Mouse (Mus musculus): ENCODE data around the gene Cyb5r3. TPM values are rescaled to one million over a fixed set of nuclear protein-coding genes. Genes with fewer than 3 reads are reported as not detected.

Gene Cyb5r3
- total and polyA plus RNA-seq, 2 experiments from 2014 or later: 117 to 166 TPM

DNA sequence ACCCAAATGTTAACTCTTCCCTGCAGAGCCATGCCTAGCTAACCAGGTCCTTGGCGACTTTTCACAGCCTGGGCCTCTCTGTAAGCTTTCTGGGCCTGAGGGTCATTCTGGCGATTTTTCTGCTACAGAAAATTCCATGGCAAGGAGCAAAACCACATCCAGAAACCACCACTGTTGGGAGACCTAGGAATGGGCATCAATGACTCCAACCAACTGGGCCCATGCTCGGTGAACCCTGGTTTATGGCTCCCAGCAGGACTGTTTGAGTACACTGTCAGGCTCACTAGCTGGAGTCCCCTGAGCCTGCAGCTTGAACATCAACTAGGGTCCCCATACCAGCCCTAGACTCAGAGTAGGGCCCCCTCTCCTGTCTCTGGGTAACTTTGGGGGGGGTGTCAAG lies 4.1 kb downstream of the Cyb5r3 start:
- H3K4me3 ChIP-seq (ENCODE audit: low read depth, low read length): no peak overlapping the region
- H3K9me3 ChIP-seq (replicated peaks; ENCODE audit: control insufficient read depth, low read length): no peaks in the 10 kb centered on the region
- H3K4me1 ChIP-seq (ENCODE audit: control insufficient read depth, insufficient read depth): peaks cover 36% of the 10 kb centered on the region
- TF ChIP-seq CTCF (IDR thresholded peaks at IDR 0.05; ENCODE audit: low read depth) (no peak), EP300 (IDR thresholded peaks at IDR 0.05; ENCODE audit: low read depth) (no peak)
- H3K36me3 ChIP-seq (replicated peaks; ENCODE audit: control insufficient read depth, insufficient read depth, low read length): no peaks in the 10 kb centered on the region
- no peak overlapping the region for H3K27ac ChIP-seq (ENCODE audit: low read depth)
- H3K9ac ChIP-seq (replicated peaks; ENCODE audit: low read depth, low read length): no peak overlapping the region
- WGBS: 87% methylated on average over 3 of the region's 3 CpGs
- DNase-seq (ENCODE audit: low spot score): no peak
- ATAC-seq (ENCODE audit: insufficient read depth, low read depth): no peak
- H3K27me3 ChIP-seq (ENCODE audit: control insufficient read depth, insufficient read depth, low read length): no peaks in the 10 kb centered on the region
- H3K4me2 ChIP-seq (ENCODE audit: low read depth, low read length): no peak overlapping the region

DNA sequence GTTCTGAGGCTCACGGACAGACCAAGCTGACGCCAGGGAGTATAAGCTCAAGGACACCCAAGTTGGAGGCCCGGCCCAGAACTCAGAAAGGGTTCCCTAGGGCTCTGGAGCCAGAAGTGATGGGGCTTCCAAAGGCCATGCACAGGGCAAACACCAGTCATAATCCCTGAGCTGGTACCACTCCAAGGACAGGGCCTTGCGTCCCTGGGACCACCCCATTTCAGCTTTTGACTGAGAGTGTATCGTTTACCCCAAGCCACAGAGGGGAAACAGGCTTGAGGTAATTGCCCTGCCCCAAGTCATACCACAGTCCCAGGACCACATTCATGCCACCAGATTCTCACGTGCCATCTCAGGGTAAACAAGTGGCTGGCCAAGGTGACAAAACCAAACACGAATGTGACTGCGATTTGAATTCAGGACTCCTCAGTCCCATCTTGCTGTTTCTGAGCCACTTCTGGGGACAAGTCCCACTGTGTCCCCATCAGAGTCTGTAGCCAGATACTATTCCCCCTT lies 4.8 kb downstream of the Cyb5r3 start:
- DNase-seq (ENCODE audit: low spot score) (no peak), ATAC-seq (ENCODE audit: insufficient read depth, low read depth) (no peak)
- no peak overlapping the region for H3K4me2 ChIP-seq (ENCODE audit: low read depth, low read length)
- 87% methylated on average over 8 of the region's 8 CpGs for WGBS
- H3K4me3 ChIP-seq (ENCODE audit: low read depth, low read length): no peak overlapping the region
- 0 out of 2 replicates have a peak, but pooled peaks cover 4% of the 10 kb centered on the region for H3K36me3 ChIP-seq (replicated peaks; ENCODE audit: control insufficient read depth, insufficient read depth, low read length)
- no peak overlapping the region for H3K9ac ChIP-seq (replicated peaks; ENCODE audit: low read depth, low read length)
- H3K4me1 ChIP-seq (ENCODE audit: control insufficient read depth, insufficient read depth): peaks cover 36% of the 10 kb centered on the region
- H3K27me3 ChIP-seq (ENCODE audit: control insufficient read depth, insufficient read depth, low read length): no peaks in the 10 kb centered on the region
- TF ChIP-seq EP300 (IDR thresholded peaks at IDR 0.05; ENCODE audit: low read depth) (no peak), CTCF (IDR thresholded peaks at IDR 0.05; ENCODE audit: low read depth) (no peak)
- H3K9me3 ChIP-seq (replicated peaks; ENCODE audit: control insufficient read depth, low read length): no peaks in the 10 kb centered on the region
- no peak overlapping the region for H3K27ac ChIP-seq (ENCODE audit: low read depth)

DNA sequence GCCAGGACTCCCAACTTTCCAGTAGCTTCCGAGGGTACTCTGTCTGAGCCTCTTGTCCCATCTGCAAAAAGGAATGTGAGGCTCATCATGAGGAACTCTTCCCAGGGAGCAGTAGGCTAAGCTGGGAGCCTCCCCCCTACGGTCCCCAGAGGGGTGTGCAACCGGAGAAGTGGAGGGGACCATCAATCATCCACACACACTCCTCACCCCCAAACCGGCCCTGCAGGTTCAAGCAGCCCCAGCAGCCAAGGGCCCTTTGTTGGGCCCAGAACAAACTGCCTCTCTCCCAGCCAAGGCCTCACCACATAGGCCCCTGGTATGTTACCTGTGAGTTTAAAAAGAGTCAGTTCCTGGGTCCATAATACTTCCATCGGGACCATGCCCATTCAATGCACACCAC lies 5.3 kb downstream of the Cyb5r3 start:
- no peak for TF ChIP-seq EP300 (IDR thresholded peaks at IDR 0.05; ENCODE audit: low read depth)
- TF ChIP-seq CTCF (IDR thresholded peaks at IDR 0.05; ENCODE audit: low read depth): no peak
- H3K36me3 ChIP-seq (replicated peaks; ENCODE audit: control insufficient read depth, insufficient read depth, low read length): peaks cover 5% of the 10 kb centered on the region; the same call in 1 of the 2 replicates
- no peak for DNase-seq (ENCODE audit: low spot score)
- peaks cover 36% of the 10 kb centered on the region for H3K4me1 ChIP-seq (ENCODE audit: control insufficient read depth, insufficient read depth)
- peak overlapping the region; percentile 44; the same call in 1 of the 2 replicates for H3K27ac ChIP-seq (ENCODE audit: low read depth)
- H3K9me3 ChIP-seq (replicated peaks; ENCODE audit: control insufficient read depth, low read length): no peaks in the 10 kb centered on the region
- H3K4me3 ChIP-seq (ENCODE audit: low read depth, low read length): no peak overlapping the region
- no peak overlapping the region for H3K4me2 ChIP-seq (ENCODE audit: low read depth, low read length)
- 76% methylated on average over 5 of the region's 5 CpGs for WGBS
- no peak overlapping the region for H3K9ac ChIP-seq (replicated peaks; ENCODE audit: low read depth, low read length)
- no peak for ATAC-seq (ENCODE audit: insufficient read depth, low read depth)
- H3K27me3 ChIP-seq (ENCODE audit: control insufficient read depth, insufficient read depth, low read length): no peaks in the 10 kb centered on the region

DNA sequence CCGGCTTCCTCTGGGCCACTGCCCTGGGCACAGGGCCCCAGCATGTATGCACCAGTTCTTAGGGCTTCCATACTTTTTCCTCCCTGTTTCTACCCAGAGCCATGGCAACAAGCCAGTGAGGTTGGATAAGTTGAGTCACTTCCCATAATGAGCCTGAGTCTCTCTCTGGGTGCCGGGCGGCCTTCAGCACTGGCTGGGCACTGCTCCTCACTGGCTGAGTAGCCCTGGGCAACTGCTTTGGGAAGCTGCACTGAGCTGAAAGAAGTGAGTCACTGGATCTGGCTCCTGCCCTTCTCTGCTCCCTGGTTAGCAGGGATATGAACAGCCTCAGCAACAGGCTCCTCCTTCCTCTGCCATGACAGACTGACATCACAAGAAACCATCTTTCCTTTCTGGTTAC lies 5.8 kb downstream of the Cyb5r3 start:
- ATAC-seq (ENCODE audit: insufficient read depth, low read depth) (no peak), DNase-seq (ENCODE audit: low spot score) (no peak)
- Histone ChIP-seq H3K27me3 (ENCODE audit: control insufficient read depth, insufficient read depth, low read length) (no peaks in the 10 kb centered on the region), H3K4me2 (ENCODE audit: low read depth, low read length) (no peak overlapping the region), H3K9me3 (replicated peaks; ENCODE audit: control insufficient read depth, low read length) (no peaks in the 10 kb centered on the region), H3K36me3 (replicated peaks; ENCODE audit: control insufficient read depth, insufficient read depth, low read length) (peaks cover 10% of the 10 kb centered on the region; the same call in 1 of the 2 replicates), H3K4me1 (ENCODE audit: control insufficient read depth, insufficient read depth) (peaks cover 36% of the 10 kb centered on the region), H3K4me3 (ENCODE audit: low read depth, low read length) (no peak overlapping the region), H3K9ac (replicated peaks; ENCODE audit: low read depth, low read length) (no peak overlapping the region), H3K27ac (ENCODE audit: low read depth) (peak overlapping the region; percentile 44; the same call in 1 of the 2 replicates)
- 64% methylated on average over 3 of the region's 3 CpGs for WGBS
- TF ChIP-seq EP300 (IDR thresholded peaks at IDR 0.05; ENCODE audit: low read depth) (no peak), CTCF (IDR thresholded peaks at IDR 0.05; ENCODE audit: low read depth) (no peak)

DNA sequence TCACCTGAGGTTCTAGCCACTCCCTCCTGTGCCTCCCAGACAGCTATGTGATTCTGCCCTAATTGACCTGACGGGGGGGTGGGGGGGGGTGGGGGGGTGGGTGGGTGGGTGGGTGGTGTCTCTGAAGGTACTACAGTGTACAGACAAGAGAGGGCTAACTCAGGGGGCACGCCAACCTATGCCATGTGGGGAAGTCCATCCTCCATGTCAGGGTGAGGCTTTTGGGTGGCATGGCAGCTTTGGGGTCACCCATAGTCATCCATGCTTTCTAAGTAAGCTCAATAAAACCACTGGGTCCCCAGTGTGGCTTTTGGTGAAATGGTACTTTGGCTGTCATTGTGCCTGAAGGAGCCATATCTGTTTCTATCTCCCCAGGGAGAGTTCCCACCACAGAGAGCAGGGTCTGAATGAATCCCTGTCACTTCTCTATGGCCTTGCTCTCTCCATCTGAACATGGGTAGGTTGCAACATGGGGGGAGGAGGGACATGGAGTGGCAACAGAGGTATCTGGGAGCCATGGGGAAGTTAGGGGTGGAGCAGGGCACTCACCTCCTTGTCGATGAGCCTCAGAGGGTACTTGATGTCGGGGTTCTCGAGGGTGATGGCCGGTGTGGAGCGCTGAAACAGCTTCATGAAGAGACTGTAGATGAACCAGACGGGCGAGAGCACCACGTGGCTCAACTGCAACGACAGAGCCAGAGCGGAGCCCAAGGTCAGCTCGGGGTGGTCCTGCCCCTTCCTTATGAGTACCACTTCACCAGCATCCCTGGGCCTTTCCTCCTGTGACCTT lies 6.7 kb downstream of the Cyb5r3 start:
- Histone ChIP-seq H3K27ac (ENCODE audit: low read depth) (peak overlapping the region; percentile 44; the same call in 1 of the 2 replicates), H3K36me3 (replicated peaks; ENCODE audit: control insufficient read depth, insufficient read depth, low read length) (peaks cover 14% of the 10 kb centered on the region; the same call in 1 of the 2 replicates), H3K9ac (replicated peaks; ENCODE audit: low read depth, low read length) (no peak overlapping the region), H3K4me2 (ENCODE audit: low read depth, low read length) (no peak overlapping the region), H3K9me3 (replicated peaks; ENCODE audit: control insufficient read depth, low read length) (no peaks in the 10 kb centered on the region), H3K4me3 (ENCODE audit: low read depth, low read length) (no peak overlapping the region), H3K27me3 (ENCODE audit: control insufficient read depth, insufficient read depth, low read length) (no peaks in the 10 kb centered on the region), H3K4me1 (ENCODE audit: control insufficient read depth, insufficient read depth) (peaks cover 28% of the 10 kb centered on the region)
- no peak for ATAC-seq (ENCODE audit: insufficient read depth, low read depth)
- DNase-seq (ENCODE audit: low spot score): no peak
- no peak for TF ChIP-seq CTCF (IDR thresholded peaks at IDR 0.05; ENCODE audit: low read depth)
- WGBS: 92% methylated on average over 13 of the region's 13 CpGs
